In genomic region chr7:48958528-48959315, GRCm38 (mm10) we compare ENCODE assay signal across 8 mouse cellular contexts. TPM values are rescaled to one million over a fixed set of nuclear protein-coding genes. Genes with fewer than 3 reads are reported as not detected.
A peak's percentile ranks its signal among the peaks of the same experiment; 100 is the strongest.
DNase-seq lines count a peak whose midpoint lies in the region; ATAC-seq and TF ChIP-seq lines count a peak whose summit lies in the region.

No protein-coding gene starts in this region.

- peak overlapping the region; percentile 33; the same call in 1 of the 2 replicates for H3K4me3 ChIP-seq in ES-Bruce4 (ENCODE audit: low read depth, low read length)
- peak overlapping the region; percentile 65 for H3K4me3 ChIP-seq in forebrain, embryonic 16.5 days (replicated peaks; ENCODE audit: low read length)
- peak overlapping the region; percentile 61 for H3K4me3 ChIP-seq in hindbrain, embryonic 14.5 days (replicated peaks; ENCODE audit: low read length)
- peak overlapping the region; percentile 10; the same call in 1 of the 2 replicates for H3K4me3 ChIP-seq in lung, postnatal 0 days (ENCODE audit: low read depth, low read length)

- TF ChIP-seq EP300 in ES-Bruce4 (IDR thresholded peaks at IDR 0.05; ENCODE audit: insufficient read depth, low read depth, low read length) = no peak
- TF ChIP-seq EP300 in lung, postnatal 0 days (IDR thresholded peaks at IDR 0.05) = no peak

- peak; percentile 87 to 98 for DNase-seq in cerebellum, adult 18-20 months
- DNase-seq in hindbrain, embryonic 14.5 days (ENCODE audit: low spot score) = peak; percentile 87
- peak; percentile 83 to 87 for DNase-seq in layer of hippocampus, postnatal 10 days (ENCODE audit: low spot score in 2 of 2)
- DNase-seq in lung, postnatal 0 days (ENCODE audit: low spot score) = peak; percentile 59
- DNase-seq in ovary, postnatal 36 days (ENCODE audit: low spot score) = peak; percentile 74
- peak; percentile 73 for DNase-seq in yolk sac, embryonic 10.5 days (ENCODE audit: low spot score)

- H3K4me1 ChIP-seq in ES-Bruce4 (ENCODE audit: control insufficient read depth, insufficient read depth, low read length) = no peaks in the 10 kb centered on the region
- peaks cover 28% of the 10 kb centered on the region for H3K4me1 ChIP-seq in forebrain, embryonic 16.5 days (replicated peaks; ENCODE audit: control insufficient read depth, insufficient read depth, low read length)
- H3K4me1 ChIP-seq in hindbrain, embryonic 14.5 days (replicated peaks; ENCODE audit: control insufficient read depth, insufficient read depth, low read length) = peaks cover 46% of the 10 kb centered on the region
- H3K4me1 ChIP-seq in lung, postnatal 0 days (ENCODE audit: insufficient read depth, low read depth, low read length) = no peaks in the 10 kb centered on the region

- ATAC-seq in forebrain, embryonic 16.5 days = peak; percentile 99
- peak; percentile 95 for ATAC-seq in hindbrain, embryonic 14.5 days (ENCODE audit: low FRiP score)
- ATAC-seq in lung, postnatal 0 days = peak; percentile 96

- H3K27me3 ChIP-seq in ES-Bruce4 (ENCODE audit: control insufficient read depth, insufficient read depth, low read length, poor library complexity, severe bottlenecking) = no peaks in the 10 kb centered on the region
- peaks cover 48% of the 10 kb centered on the region for H3K27me3 ChIP-seq in forebrain, embryonic 16.5 days (replicated peaks; ENCODE audit: control insufficient read depth, insufficient read depth, low read length)
- H3K27me3 ChIP-seq in hindbrain, embryonic 14.5 days (ENCODE audit: control insufficient read depth, insufficient read depth, low read length) = no peaks in the 10 kb centered on the region
- H3K27me3 ChIP-seq in lung, postnatal 0 days (replicated peaks; ENCODE audit: insufficient read depth, low read length) = peaks cover 32% of the 10 kb centered on the region; the same call in 1 of the 2 replicates

- no peak overlapping the region for H3K9ac ChIP-seq in ES-Bruce4 (ENCODE audit: low read depth, poor library complexity, severe bottlenecking)
- peak overlapping the region; percentile 61 for H3K9ac ChIP-seq in forebrain, embryonic 16.5 days (replicated peaks; ENCODE audit: low read depth, low read length)
- peak overlapping the region; percentile 72 for H3K9ac ChIP-seq in hindbrain, embryonic 14.5 days
- H3K9ac ChIP-seq in lung, postnatal 0 days (replicated peaks; ENCODE audit: low read depth) = no peak overlapping the region

- TF ChIP-seq CTCF in ES-Bruce4 (IDR thresholded peaks at IDR 0.05; ENCODE audit: low read depth, low read length) = no peak
- TF ChIP-seq CTCF in lung, postnatal 0 days (IDR thresholded peaks at IDR 0.05) = no peak

- no peaks in the 10 kb centered on the region for H3K36me3 ChIP-seq in ES-Bruce4 (ENCODE audit: control insufficient read depth, insufficient read depth, low read length, poor library complexity, severe bottlenecking)
- no peaks in the 10 kb centered on the region for H3K36me3 ChIP-seq in forebrain, embryonic 16.5 days (ENCODE audit: control insufficient read depth, insufficient read depth)
- H3K36me3 ChIP-seq in hindbrain, embryonic 14.5 days (replicated peaks; ENCODE audit: control insufficient read depth, insufficient read depth) = no peaks in the 10 kb centered on the region
- no peaks in the 10 kb centered on the region for H3K36me3 ChIP-seq in lung, postnatal 0 days (ENCODE audit: insufficient read depth, low read length)

- 2% methylated on average over 32 of the region's 32 CpGs for whole genome bisulfite sequencing in forebrain, embryonic 16.5 days
- WGBS in hindbrain, embryonic 14.5 days = 2% methylated on average over 32 of the region's 32 CpGs
- WGBS in lung, postnatal 0 days = 2% methylated on average over 32 of the region's 32 CpGs

- TF ChIP-seq POLR2A in ES-Bruce4 (IDR thresholded peaks at IDR 0.05; ENCODE audit: insufficient read depth, low read length) = no peak

- no peaks in the 10 kb centered on the region for H3K9me3 ChIP-seq in ES-Bruce4 (replicated peaks; ENCODE audit: control insufficient read depth, insufficient read depth, low read length, poor library complexity, severe bottlenecking)
- no peaks in the 10 kb centered on the region for H3K9me3 ChIP-seq in forebrain, embryonic 16.5 days (ENCODE audit: control insufficient read depth, low read length)
- no peaks in the 10 kb centered on the region for H3K9me3 ChIP-seq in hindbrain, embryonic 14.5 days (ENCODE audit: control insufficient read depth, low read length)
- no peaks in the 10 kb centered on the region for H3K9me3 ChIP-seq in lung, postnatal 0 days (ENCODE audit: low read length)

- H3K4me2 ChIP-seq in forebrain, embryonic 16.5 days (ENCODE audit: low read length) = peak overlapping the region; percentile 92
- peak overlapping the region; percentile 86 for H3K4me2 ChIP-seq in hindbrain, embryonic 14.5 days (replicated peaks)
- H3K4me2 ChIP-seq in lung, postnatal 0 days (replicated peaks; ENCODE audit: low read depth, low read length) = peak overlapping the region; percentile 42

- no peak overlapping the region for H3K27ac ChIP-seq in ES-Bruce4 (ENCODE audit: insufficient read depth, low read length)
- peak overlapping the region; percentile 17; the same call in 1 of the 2 replicates for H3K27ac ChIP-seq in forebrain, embryonic 16.5 days (ENCODE audit: low read length)
- peak overlapping the region; percentile 76 for H3K27ac ChIP-seq in hindbrain, embryonic 14.5 days
- H3K27ac ChIP-seq in lung, postnatal 0 days (ENCODE audit: low read length) = no peak overlapping the region

RNA-seq across cellular contexts. Expression of gene Nav2, which starts 50.2 kb away (rescaled TPM):
- polyA plus RNA-seq in ES-Bruce4 (2011; ENCODE audit: insufficient read depth, insufficient read length, low read depth, missing spikeins) = 51.7 and 58.6 TPM in 2 replicates
- 22.0 and 35.2 TPM in 2 replicates for polyA plus RNA-seq in forebrain, embryonic 16.5 days (2015; fragmentation: Nextera tagmentation; extraction: Ambion mirVana)
- 19.5 and 28.2 TPM in 2 replicates for polyA plus RNA-seq in hindbrain, embryonic 14.5 days (2014; fragmentation: Nextera tagmentation; extraction: Ambion mirVana)
- total RNA-seq in layer of hippocampus, postnatal 10 days (2021) = 100 to 1,000 TPM; 103 to 126 TPM
- 22.4 and 25.8 TPM in 2 replicates for polyA plus RNA-seq in lung, postnatal 0 days (2015; fragmentation: Nextera tagmentation; extraction: Ambion mirVana)

Comparison
In these comparisons a context has a peak if more than half of its experiments do, and no peak if none do; other contexts are left out.
1. H3K27ac ChIP-seq: peak in forebrain, embryonic 16.5 days (single experiment) and hindbrain, embryonic 14.5 days (single experiment); none in ES-Bruce4 (single experiment) and lung, postnatal 0 days (single experiment).
2. H3K4me3 ChIP-seq: peak in every context shown above with its lines; median percentile 65 in forebrain, embryonic 16.5 days; 61 in hindbrain, embryonic 14.5 days; 33 in ES-Bruce4; 10 in lung, postnatal 0 days.
3. H3K9ac ChIP-seq: peak in forebrain, embryonic 16.5 days (single experiment) and hindbrain, embryonic 14.5 days (single experiment); none in ES-Bruce4 (single experiment) and lung, postnatal 0 days (single experiment).
4. H3K4me2 ChIP-seq: peak in every context shown above with its lines; median percentile 92 in forebrain, embryonic 16.5 days; 86 in hindbrain, embryonic 14.5 days; 42 in lung, postnatal 0 days.
5. Peak in every context shown above with its lines, with median percentiles within 50 percentile points of each other: DNase-seq and ATAC-seq.